Mouse (Mus musculus) E14TG2a.4 (cell line): ENCODE data around the gene Hs2st1.

Source experiments
- CTCF ChIP-seq: conservative IDR thresholded peaks from 2 replicates; pipeline ENCODE4 v1.5.1; 2014; ENCODE audit warnings: low read length
- NANOG ChIP-seq: IDR thresholded peaks from 2 replicates; pipeline ENCODE4 v1.6.1; 2014; ENCODE audit warnings: borderline replicate concordance, low read length, mixed read lengths
- POU5F1 ChIP-seq: IDR thresholded peaks from 2 replicates; pipeline ENCODE4 v1.6.1; 2014; ENCODE audit warnings: low read length, borderline replicate concordance

DNA sequence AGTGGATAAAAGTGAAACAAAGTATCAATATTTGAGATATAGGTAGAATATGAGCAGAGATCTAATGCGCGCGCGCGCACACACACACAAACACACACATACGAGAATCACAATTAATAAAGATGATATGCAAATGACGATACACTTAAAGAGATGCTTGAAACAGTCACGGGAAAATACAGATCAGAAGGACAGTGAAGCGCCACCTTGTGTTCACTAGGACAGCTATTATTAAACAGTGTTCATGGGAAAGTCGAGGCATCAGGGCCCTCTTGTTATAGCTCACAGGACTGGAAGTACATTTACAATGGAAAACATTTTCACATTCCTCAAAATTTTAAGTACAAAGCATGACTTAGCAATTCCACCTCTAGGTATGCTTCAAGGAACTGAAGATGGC lies 102.5 kb downstream of the Hs2st1 start:
- TF ChIP-seq CTCF = no peak; the same call in 1 of the 2 replicates
- no peak for TF ChIP-seq POU5F1
- no peak for TF ChIP-seq NANOG
